In the genomic region with DNA sequence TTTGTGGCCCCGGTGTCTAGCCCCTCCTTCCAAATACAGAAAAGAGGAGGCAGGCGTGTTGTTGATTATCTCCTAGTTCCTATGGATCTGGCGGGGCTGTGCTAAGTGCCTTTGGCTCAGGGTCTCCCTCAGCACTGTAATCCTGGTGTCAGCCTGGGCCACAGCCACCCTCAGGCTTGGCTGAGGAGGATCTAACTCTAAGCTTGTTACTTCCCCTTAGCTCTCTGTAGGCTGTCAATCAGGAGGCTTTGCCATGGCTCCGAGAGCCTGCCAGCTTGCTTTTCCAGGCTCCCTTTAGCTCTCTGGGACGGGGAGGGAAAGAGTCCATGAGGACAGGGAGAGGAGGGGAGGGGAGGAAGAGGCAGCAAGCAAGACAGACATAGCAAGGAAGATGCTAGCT, we compare ENCODE assay signal across 15 mouse cellular contexts.
A peak's percentile ranks its signal among the peaks of the same experiment; 100 is the strongest.
DNase-seq lines count a peak whose midpoint lies in the region; ATAC-seq lines count a peak whose summit lies in the region.
"Had no signal": no experiment of that assay in that cellular context is flagged by ENCODE, and none has a peak within 500 bp of the region (broad histone marks: within the 10 kb centered on the region; RNA-seq: fewer than 3 reads in every experiment).

No protein-coding gene starts in this region.

- no peak for DNase-seq in heart, adult 9 months (ENCODE audit: low spot score in 2 of 2)
- peak; percentile 26 for DNase-seq in embryonic facial prominence, embryonic 10.5 days (ENCODE audit: low spot score)
- no peak for DNase-seq in hindbrain, embryonic 11.5 days (ENCODE audit: low spot score)
- no peak for DNase-seq in urinary bladder, adult 2 months (ENCODE audit: low spot score)
- DNase-seq: cerebellum, postnatal 36 days; gastrocnemius, postnatal 25 days; kidney, postnatal 25 days; liver; spleen, adult 18-20 months had no signal

- H3K27ac ChIP-seq in heart, embryonic 13.5 days (replicated peaks) = no peak overlapping the region
- H3K27ac ChIP-seq in embryonic facial prominence, embryonic 10.5 days (replicated peaks) = 0 out of 2 replicates have a peak overlapping the region, but pooled peaks have one; percentile 2
- H3K27ac ChIP-seq in hindbrain, embryonic 11.5 days (ENCODE audit: low read depth, low read length) = 0 out of 2 replicates have a peak overlapping the region, but pooled peaks have one; percentile 33
- no peak overlapping the region for H3K27ac ChIP-seq in midbrain, embryonic 15.5 days
- no peak overlapping the region for H3K27ac ChIP-seq in intestine, embryonic 15.5 days
- H3K27ac ChIP-seq: hindbrain, embryonic 15.5 days had no signal

- peak overlapping the region; percentile 33; the same call in 1 of the 2 replicates for H3K9ac ChIP-seq in heart, embryonic 13.5 days
- no peak overlapping the region for H3K9ac ChIP-seq in hindbrain, embryonic 11.5 days (ENCODE audit: low read depth, low read length)
- H3K9ac ChIP-seq in midbrain, embryonic 15.5 days = no peak overlapping the region
- H3K9ac ChIP-seq in intestine, embryonic 15.5 days = no peak overlapping the region
- H3K9ac ChIP-seq: hindbrain, embryonic 15.5 days had no signal

- ATAC-seq in heart, embryonic 13.5 days (ENCODE audit: extremely low read depth, insufficient number of reproducible peaks, low FRiP score, low TSS enrichment) = no peak
- no peak for ATAC-seq in hindbrain, embryonic 11.5 days (ENCODE audit: low FRiP score)
- ATAC-seq in midbrain, embryonic 15.5 days (replicated peaks) = peak; percentile 60; the same call in 1 of the 2 replicates
- ATAC-seq in inflammation-experienced regulatory T-cells, adult 6 months = no peak
- ATAC-seq in intestine, embryonic 15.5 days = no peak

- H3K4me1 ChIP-seq in heart, embryonic 13.5 days = peaks cover 29% of the 10 kb centered on the region
- peaks cover 44% of the 10 kb centered on the region for H3K4me1 ChIP-seq in embryonic facial prominence, embryonic 10.5 days
- no peaks in the 10 kb centered on the region; the same call in 1 of the 2 replicates for H3K4me1 ChIP-seq in hindbrain, embryonic 11.5 days (replicated peaks; ENCODE audit: control insufficient read depth, insufficient read depth, low read length)
- H3K4me1 ChIP-seq in midbrain, embryonic 15.5 days = peaks cover 17% of the 10 kb centered on the region; the same call in 1 of the 2 replicates
- H3K4me1 ChIP-seq in intestine, embryonic 15.5 days (replicated peaks) = 0 out of 2 replicates have a peak, but pooled peaks cover 2% of the 10 kb centered on the region
- H3K4me1 ChIP-seq: hindbrain, embryonic 15.5 days had no signal

- H3K27me3 ChIP-seq in heart, embryonic 13.5 days (replicated peaks) = no peaks in the 10 kb centered on the region
- H3K27me3 ChIP-seq in embryonic facial prominence, embryonic 10.5 days (replicated peaks; ENCODE audit: low read depth, poor library complexity, severe bottlenecking) = peaks cover 69% of the 10 kb centered on the region
- no peaks in the 10 kb centered on the region for H3K27me3 ChIP-seq in hindbrain, embryonic 11.5 days (ENCODE audit: control insufficient read depth, insufficient read depth, low read length)
- peaks cover 38% of the 10 kb centered on the region for H3K27me3 ChIP-seq in midbrain, embryonic 15.5 days (replicated peaks)
- no peaks in the 10 kb centered on the region for H3K27me3 ChIP-seq in intestine, embryonic 15.5 days (replicated peaks)
- H3K27me3 ChIP-seq: hindbrain, embryonic 15.5 days had no signal

- 10% methylated on average over 5 of the region's 5 CpGs for WGBS in heart, embryonic 13.5 days
- WGBS in embryonic facial prominence, embryonic 10.5 days = 23% methylated on average over 5 of the region's 5 CpGs
- 56% methylated on average over 5 of the region's 5 CpGs for WGBS in hindbrain, embryonic 11.5 days
- 27% methylated on average over 5 of the region's 5 CpGs for WGBS in midbrain, embryonic 15.5 days
- 27% methylated on average over 5 of the region's 5 CpGs for WGBS in intestine, embryonic 15.5 days

- no peaks in the 10 kb centered on the region for H3K36me3 ChIP-seq in heart, embryonic 13.5 days
- no peaks in the 10 kb centered on the region; the same call in 1 of the 2 replicates for H3K36me3 ChIP-seq in embryonic facial prominence, embryonic 10.5 days (replicated peaks)
- no peaks in the 10 kb centered on the region for H3K36me3 ChIP-seq in hindbrain, embryonic 11.5 days (ENCODE audit: control insufficient read depth, insufficient read depth, low read length)
- H3K36me3 ChIP-seq in midbrain, embryonic 15.5 days (replicated peaks) = no peaks in the 10 kb centered on the region
- no peaks in the 10 kb centered on the region for H3K36me3 ChIP-seq in intestine, embryonic 15.5 days
- H3K36me3 ChIP-seq: hindbrain, embryonic 15.5 days had no signal

- no peaks in the 10 kb centered on the region for H3K9me3 ChIP-seq in heart, embryonic 13.5 days
- no peaks in the 10 kb centered on the region for H3K9me3 ChIP-seq in embryonic facial prominence, embryonic 10.5 days
- no peaks in the 10 kb centered on the region for H3K9me3 ChIP-seq in hindbrain, embryonic 11.5 days (ENCODE audit: control insufficient read depth, low read length)
- no peaks in the 10 kb centered on the region for H3K9me3 ChIP-seq in midbrain, embryonic 15.5 days
- H3K9me3 ChIP-seq in intestine, embryonic 15.5 days = no peaks in the 10 kb centered on the region
- H3K9me3 ChIP-seq: hindbrain, embryonic 15.5 days had no signal

- H3K4me3 ChIP-seq in heart, embryonic 13.5 days = no peak overlapping the region
- H3K4me3 ChIP-seq in embryonic facial prominence, embryonic 10.5 days = no peak overlapping the region
- no peak overlapping the region for H3K4me3 ChIP-seq in hindbrain, embryonic 11.5 days (ENCODE audit: low read depth, low read length)
- no peak overlapping the region for H3K4me3 ChIP-seq in midbrain, embryonic 15.5 days
- H3K4me3 ChIP-seq in intestine, embryonic 15.5 days (replicated peaks) = no peak overlapping the region
- H3K4me3 ChIP-seq: erythroblast, embryonic 14.5 days; hindbrain, embryonic 15.5 days had no signal

- H3K4me2 ChIP-seq in heart, embryonic 13.5 days = no peak overlapping the region
- no peak overlapping the region for H3K4me2 ChIP-seq in hindbrain, embryonic 11.5 days (replicated peaks; ENCODE audit: low read depth, low read length)
- no peak overlapping the region for H3K4me2 ChIP-seq in midbrain, embryonic 15.5 days
- H3K4me2 ChIP-seq in intestine, embryonic 15.5 days (replicated peaks) = no peak overlapping the region
- H3K4me2 ChIP-seq: hindbrain, embryonic 15.5 days had no signal

Comparison
In these comparisons a context has a peak if more than half of its experiments do, and no peak if none do; other contexts are left out.
1. H3K27ac ChIP-seq: peak in embryonic facial prominence, embryonic 10.5 days (single experiment) and hindbrain, embryonic 11.5 days (single experiment); none in heart, embryonic 13.5 days (single experiment), midbrain, embryonic 15.5 days (single experiment) and intestine, embryonic 15.5 days (single experiment).